Mouse (Mus musculus): ENCODE data around the gene Drc1. TPM values are rescaled to one million over a fixed set of nuclear protein-coding genes. Genes with fewer than 3 reads are reported as not detected.

The Drc1 gene
- polyA plus RNA-seq, 1 experiment from 2014 or later, result not detected

- 82% methylated on average over 7 of the region's 7 CpGs for WGBS
Observed at GRCm38 (mm10) chr5:30240552-30240951, 40.6 kb upstream of the Drc1 start.

GRCm38 (mm10) chr5:30242410-30242809, 38.8 kb upstream of the Drc1 start:
- H3K9me3 ChIP-seq (ENCODE audit: control insufficient read depth, low read length), result no peaks in the 10 kb centered on the region
- H3K36me3 ChIP-seq (ENCODE audit: control insufficient read depth, insufficient read depth, low read length), result 0 out of 2 replicates have a peak, but pooled peaks cover 3% of the 10 kb centered on the region
- no peaks in the 10 kb centered on the region for H3K27me3 ChIP-seq (ENCODE audit: control insufficient read depth, insufficient read depth, low read length)
- H3K4me3 ChIP-seq (ENCODE audit: control insufficient read depth in 1 of 2, insufficient read depth in 1 of 2, low read depth in 1 of 2, low read length in 2 of 2), result no peak overlapping the region
- no peak for ATAC-seq (ENCODE audit: insufficient number of reproducible peaks, insufficient read depth, low FRiP score, low read depth)
- WGBS, result 6% methylated on average over 1 of the region's 1 CpGs
- H3K4me1 ChIP-seq (ENCODE audit: control insufficient read depth in 2 of 2, insufficient read depth in 2 of 2, low read length in 2 of 2), result peaks cover 15 to 30% of the 10 kb centered on the region in 2 experiments
- peak overlapping the region in 1 of 2 experiments; percentile 0; a peak in 1 of 4 replicates for H3K27ac ChIP-seq (replicated peaks in 1 of 2; ENCODE audit: control insufficient read depth in 1 of 2, insufficient read depth in 1 of 2, low read depth in 2 of 2, low read length in 2 of 2)
- peak overlapping the region; percentile 2; the same call in 1 of the 2 replicates for H3K4me2 ChIP-seq (ENCODE audit: low read length)
- no peak overlapping the region for H3K9ac ChIP-seq (ENCODE audit: low read length)

More at GRCm38 (mm10) chr5:30240552-30240951, 40.6 kb upstream of the Drc1 start:
- Histone ChIP-seq H3K9me3 (ENCODE audit: control insufficient read depth, low read length) (no peaks in the 10 kb centered on the region), H3K4me3 (ENCODE audit: control insufficient read depth in 1 of 2, insufficient read depth in 1 of 2, low read depth in 1 of 2, low read length in 2 of 2) (no peak overlapping the region), H3K27me3 (ENCODE audit: control insufficient read depth, insufficient read depth, low read length) (no peaks in the 10 kb centered on the region), H3K9ac (ENCODE audit: low read length) (no peak overlapping the region), H3K4me1 (ENCODE audit: control insufficient read depth in 2 of 2, insufficient read depth in 2 of 2, low read length in 2 of 2) (peaks cover 15 to 30% of the 10 kb centered on the region in 2 experiments), H3K27ac (replicated peaks in 1 of 2; ENCODE audit: control insufficient read depth in 1 of 2, insufficient read depth in 1 of 2, low read depth in 2 of 2, low read length in 2 of 2) (no peak overlapping the region), H3K4me2 (ENCODE audit: low read length) (no peak overlapping the region), H3K36me3 (ENCODE audit: control insufficient read depth, insufficient read depth, low read length) (no peaks in the 10 kb centered on the region)
- ATAC-seq (ENCODE audit: insufficient number of reproducible peaks, insufficient read depth, low FRiP score, low read depth), result no peak

- no peak overlapping the region; the same call in 1 of the 2 replicates for H3K4me2 ChIP-seq (ENCODE audit: low read length)
- H3K4me3 ChIP-seq (ENCODE audit: control insufficient read depth in 1 of 2, insufficient read depth in 1 of 2, low read depth in 1 of 2, low read length in 2 of 2), result no peak overlapping the region
- peaks cover 10% of the 10 kb centered on the region; the same call in 1 of the 2 replicates for H3K36me3 ChIP-seq (ENCODE audit: control insufficient read depth, insufficient read depth, low read length)
- H3K27me3 ChIP-seq (ENCODE audit: control insufficient read depth, insufficient read depth, low read length), result no peaks in the 10 kb centered on the region
- H3K9ac ChIP-seq (ENCODE audit: low read length), result no peak overlapping the region
- no peaks in the 10 kb centered on the region for H3K9me3 ChIP-seq (ENCODE audit: control insufficient read depth, low read length)
- 0 out of 4 replicates have a peak overlapping the region, but pooled peaks have one; percentile 15 to 33 for H3K27ac ChIP-seq (replicated peaks in 1 of 2; ENCODE audit: control insufficient read depth in 1 of 2, insufficient read depth in 1 of 2, low read depth in 2 of 2, low read length in 2 of 2)
- WGBS, result 22% methylated on average over 9 of the region's 9 CpGs
- ATAC-seq (ENCODE audit: insufficient number of reproducible peaks, insufficient read depth, low FRiP score, low read depth), result peak; percentile 39; the same call in 1 of the 2 replicates
- H3K4me1 ChIP-seq (ENCODE audit: control insufficient read depth in 2 of 2, insufficient read depth in 2 of 2, low read length in 2 of 2), result peaks cover 15 to 30% of the 10 kb centered on the region in 2 experiments
Observed at GRCm38 (mm10) chr5:30243741-30244140, 37.4 kb upstream of the Drc1 start.

- Histone ChIP-seq H3K36me3 (ENCODE audit: control insufficient read depth, insufficient read depth, low read length) (peaks cover 22% of the 10 kb centered on the region), H3K4me1 (ENCODE audit: control insufficient read depth in 2 of 2, insufficient read depth in 2 of 2, low read length in 2 of 2) (peaks cover 15 to 30% of the 10 kb centered on the region in 2 experiments), H3K9ac (ENCODE audit: low read length) (no peak overlapping the region), H3K4me2 (ENCODE audit: low read length) (no peak overlapping the region), H3K27ac (replicated peaks in 1 of 2; ENCODE audit: control insufficient read depth in 1 of 2, insufficient read depth in 1 of 2, low read depth in 2 of 2, low read length in 2 of 2) (no peak overlapping the region), H3K4me3 (ENCODE audit: control insufficient read depth in 1 of 2, insufficient read depth in 1 of 2, low read depth in 1 of 2, low read length in 2 of 2) (no peak overlapping the region), H3K27me3 (ENCODE audit: control insufficient read depth, insufficient read depth, low read length) (no peaks in the 10 kb centered on the region), H3K9me3 (ENCODE audit: control insufficient read depth, low read length) (no peaks in the 10 kb centered on the region)
- no peak for ATAC-seq (ENCODE audit: insufficient number of reproducible peaks, insufficient read depth, low FRiP score, low read depth)
- WGBS, result 73% methylated on average over 9 of the region's 9 CpGs
Observed at GRCm38 (mm10) chr5:30245861-30246416, 35.2 kb upstream of the Drc1 start.

- 100% methylated on average over 1 of the region's 1 CpGs for WGBS
- Histone ChIP-seq H3K27ac (replicated peaks in 1 of 2; ENCODE audit: control insufficient read depth in 1 of 2, insufficient read depth in 1 of 2, low read depth in 2 of 2, low read length in 2 of 2) (no peak overlapping the region), H3K4me1 (ENCODE audit: control insufficient read depth in 2 of 2, insufficient read depth in 2 of 2, low read length in 2 of 2) (peaks cover 11 to 20% of the 10 kb centered on the region in 2 experiments), H3K4me2 (ENCODE audit: low read length) (no peak overlapping the region), H3K9me3 (ENCODE audit: control insufficient read depth, low read length) (no peaks in the 10 kb centered on the region), H3K4me3 (ENCODE audit: control insufficient read depth in 1 of 2, insufficient read depth in 1 of 2, low read depth in 1 of 2, low read length in 2 of 2) (no peak overlapping the region), H3K9ac (ENCODE audit: low read length) (no peak overlapping the region), H3K36me3 (ENCODE audit: control insufficient read depth, insufficient read depth, low read length) (peaks cover 33% of the 10 kb centered on the region), H3K27me3 (ENCODE audit: control insufficient read depth, insufficient read depth, low read length) (no peaks in the 10 kb centered on the region)
- no peak for ATAC-seq (ENCODE audit: insufficient number of reproducible peaks, insufficient read depth, low FRiP score, low read depth)
Observed at GRCm38 (mm10) chr5:30247666-30248065, 33.5 kb upstream of the Drc1 start.

DNA sequence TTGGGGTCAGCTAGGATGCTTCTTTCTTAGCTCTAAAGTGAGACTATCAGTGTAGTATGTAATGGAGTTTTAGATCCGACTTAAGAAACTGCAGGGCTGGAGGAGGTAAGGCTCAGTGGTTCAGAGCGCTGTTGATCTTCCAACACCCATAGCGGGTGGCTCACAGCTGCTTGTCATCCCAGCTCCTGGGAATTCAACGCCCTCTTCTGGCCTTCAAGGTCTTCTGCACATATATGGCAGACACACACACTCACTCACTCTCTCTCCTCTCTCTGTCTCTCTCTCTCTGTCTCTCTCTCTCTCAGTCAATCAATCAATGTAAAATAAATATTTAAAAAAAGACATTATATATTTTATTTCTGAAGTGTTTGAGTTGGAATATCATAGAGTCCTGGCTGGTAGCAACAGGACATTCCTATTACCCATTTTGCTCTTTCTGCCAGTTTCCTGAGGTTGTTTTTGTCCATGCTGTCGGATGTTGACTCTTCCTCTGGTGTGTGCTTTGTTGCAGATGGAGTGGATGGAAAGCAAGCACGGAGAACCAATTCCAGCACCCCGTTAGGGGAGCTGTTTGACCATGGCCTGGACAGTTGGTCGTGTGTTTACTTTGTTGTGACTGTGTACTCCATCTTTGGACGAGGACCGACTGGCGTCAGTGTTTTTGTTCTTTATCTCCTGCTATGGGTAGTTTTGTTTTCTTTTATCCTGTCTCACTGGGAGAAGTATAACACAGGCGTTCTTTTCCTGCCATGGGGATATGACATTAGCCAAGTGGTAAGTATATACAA, 25.4 kb upstream of the Drc1 start:
- Histone ChIP-seq H3K27ac (replicated peaks in 1 of 2; ENCODE audit: control insufficient read depth in 1 of 2, insufficient read depth in 1 of 2, low read depth in 2 of 2, low read length in 2 of 2) (no peak overlapping the region), H3K4me1 (ENCODE audit: control insufficient read depth in 2 of 2, insufficient read depth in 2 of 2, low read length in 2 of 2) (no peaks in the 10 kb centered on the region), H3K9ac (ENCODE audit: low read length) (no peak overlapping the region), H3K36me3 (ENCODE audit: control insufficient read depth, insufficient read depth, low read length) (peaks cover 67% of the 10 kb centered on the region), H3K27me3 (ENCODE audit: control insufficient read depth, insufficient read depth, low read length) (no peaks in the 10 kb centered on the region), H3K4me3 (ENCODE audit: control insufficient read depth in 1 of 2, insufficient read depth in 1 of 2, low read depth in 1 of 2, low read length in 2 of 2) (no peak overlapping the region), H3K4me2 (ENCODE audit: low read length) (no peak overlapping the region), H3K9me3 (ENCODE audit: control insufficient read depth, low read length) (no peaks in the 10 kb centered on the region)
- 77% methylated on average over 12 of the region's 12 CpGs for WGBS
- ATAC-seq (ENCODE audit: insufficient number of reproducible peaks, insufficient read depth, low FRiP score, low read depth), result no peak

DNA sequence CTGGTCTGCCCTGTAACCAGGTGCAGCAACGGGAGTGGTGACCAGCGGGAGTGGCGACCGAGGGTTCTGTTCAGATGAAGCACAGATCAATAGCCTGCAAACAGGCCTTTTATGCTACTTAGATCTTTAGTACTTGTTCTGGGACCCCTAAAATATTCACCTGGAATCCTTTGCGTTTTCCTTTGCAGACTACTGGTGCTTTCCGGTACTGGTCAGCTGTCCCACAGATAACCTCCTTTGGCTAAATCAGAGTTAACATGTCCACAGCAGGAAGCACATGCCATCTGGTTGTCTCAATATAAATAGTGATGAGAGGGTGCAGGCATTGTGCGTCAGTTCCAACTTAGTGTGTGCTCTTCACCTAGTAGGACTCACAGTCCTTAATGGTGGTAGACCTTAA, 22.4 kb upstream of the Drc1 start:
- Histone ChIP-seq H3K4me1 (ENCODE audit: control insufficient read depth in 2 of 2, insufficient read depth in 2 of 2, low read length in 2 of 2) (no peaks in the 10 kb centered on the region), H3K4me3 (ENCODE audit: control insufficient read depth in 1 of 2, insufficient read depth in 1 of 2, low read depth in 1 of 2, low read length in 2 of 2) (no peak overlapping the region), H3K9me3 (ENCODE audit: control insufficient read depth, low read length) (no peaks in the 10 kb centered on the region), H3K9ac (ENCODE audit: low read length) (no peak overlapping the region), H3K36me3 (ENCODE audit: control insufficient read depth, insufficient read depth, low read length) (peaks cover 74% of the 10 kb centered on the region), H3K27ac (replicated peaks in 1 of 2; ENCODE audit: control insufficient read depth in 1 of 2, insufficient read depth in 1 of 2, low read depth in 2 of 2, low read length in 2 of 2) (no peak overlapping the region), H3K4me2 (ENCODE audit: low read length) (no peak overlapping the region), H3K27me3 (ENCODE audit: control insufficient read depth, insufficient read depth, low read length) (no peaks in the 10 kb centered on the region)
- no peak for ATAC-seq (ENCODE audit: insufficient number of reproducible peaks, insufficient read depth, low FRiP score, low read depth)
- WGBS, result 82% methylated on average over 7 of the region's 7 CpGs
